Mouse (Mus musculus): ENCODE measurements around the gene Otulin. TPM values are rescaled to one million over a fixed set of nuclear protein-coding genes. Genes with fewer than 3 reads are reported as not detected.

Otulin gene
- polyA plus RNA-seq, 1 experiment from 2014 or later: 45.9 TPM

DNA sequence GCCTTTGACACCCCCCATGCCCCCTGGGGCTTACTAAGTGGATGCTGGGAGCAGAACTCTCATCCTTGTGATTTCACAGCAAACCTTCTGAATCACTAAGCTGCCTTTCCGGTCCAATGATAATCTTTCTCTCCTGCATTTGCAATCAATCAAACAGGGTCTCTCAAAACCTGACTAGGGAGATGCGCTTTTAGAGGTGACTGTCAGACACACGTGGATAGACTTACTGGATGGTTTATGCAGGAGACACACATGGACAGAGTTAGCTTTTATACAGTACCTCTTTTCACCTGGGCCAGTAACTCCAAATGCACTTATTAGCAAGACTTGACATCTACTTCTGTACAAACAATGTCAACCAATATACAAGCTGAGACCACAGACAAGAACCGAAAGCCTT is 33.0 kb downstream of the Otulin start:
- H3K4me3 ChIP-seq (ENCODE audit: low read depth, low read length): no peak overlapping the region
- no peaks in the 10 kb centered on the region for H3K4me1 ChIP-seq (replicated peaks; ENCODE audit: control insufficient read depth, insufficient read depth, low read length)
- H3K9ac ChIP-seq (ENCODE audit: low read depth, low read length): no peak overlapping the region
- H3K27ac ChIP-seq (ENCODE audit: low read depth, low read length): no peak overlapping the region
- no peaks in the 10 kb centered on the region for H3K9me3 ChIP-seq (ENCODE audit: control insufficient read depth, low read length)
- peaks cover 12% of the 10 kb centered on the region; the same call in 1 of the 2 replicates for H3K36me3 ChIP-seq (ENCODE audit: control insufficient read depth, insufficient read depth, low read length)
- H3K4me2 ChIP-seq: no peak overlapping the region
- WGBS: 83% methylated on average over 4 of the region's 4 CpGs
- DNase-seq (ENCODE audit: low spot score) (no peak), ATAC-seq (replicated peaks; ENCODE audit: low FRiP score) (no peak)
- H3K27me3 ChIP-seq (replicated peaks; ENCODE audit: control insufficient read depth, insufficient read depth, low read length): no peaks in the 10 kb centered on the region

DNA sequence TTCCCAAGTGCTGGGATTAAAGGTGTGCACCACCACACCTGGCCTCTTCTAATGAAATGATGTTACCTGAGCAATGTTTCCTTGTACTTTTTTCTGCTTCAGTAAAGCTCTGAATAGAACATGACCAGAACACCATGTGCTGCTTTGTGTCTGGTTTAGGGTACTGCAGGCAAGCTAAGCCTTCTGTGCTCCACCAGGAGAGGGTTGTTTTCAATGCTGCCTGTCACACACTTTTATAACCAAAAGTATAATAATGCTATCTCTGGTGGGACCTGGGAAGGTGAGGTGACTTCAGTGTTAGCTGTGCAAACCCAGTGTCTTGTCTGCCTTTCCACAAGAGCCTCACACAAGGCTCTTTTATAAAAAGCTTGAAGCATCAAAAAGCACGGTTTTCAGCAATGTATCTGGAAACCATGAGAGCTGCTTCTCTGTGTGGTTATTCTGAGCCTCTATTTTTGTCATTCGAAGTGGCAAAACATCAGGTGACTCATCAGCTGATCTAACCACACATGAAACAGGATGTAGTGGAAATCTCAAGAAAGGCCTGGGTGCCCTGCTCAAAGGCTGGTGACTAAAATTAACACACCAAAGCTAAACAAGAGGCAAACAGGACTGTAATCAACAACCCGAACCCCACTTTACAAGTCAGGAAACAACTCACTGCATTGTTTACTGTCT is 33.9 kb downstream of the Otulin start:
- Histone ChIP-seq H3K27me3 (replicated peaks; ENCODE audit: control insufficient read depth, insufficient read depth, low read length) (no peaks in the 10 kb centered on the region), H3K4me3 (ENCODE audit: low read depth, low read length) (no peak overlapping the region), H3K9ac (ENCODE audit: low read depth, low read length) (no peak overlapping the region), H3K36me3 (ENCODE audit: control insufficient read depth, insufficient read depth, low read length) (peaks cover 12% of the 10 kb centered on the region; the same call in 1 of the 2 replicates), H3K4me1 (replicated peaks; ENCODE audit: control insufficient read depth, insufficient read depth, low read length) (no peaks in the 10 kb centered on the region), H3K27ac (ENCODE audit: low read depth, low read length) (no peak overlapping the region), H3K4me2 (no peak overlapping the region), H3K9me3 (ENCODE audit: control insufficient read depth, low read length) (no peaks in the 10 kb centered on the region)
- DNase-seq (ENCODE audit: low spot score): no peak
- WGBS: 50% methylated on average over 3 of the region's 3 CpGs
- ATAC-seq (replicated peaks; ENCODE audit: low FRiP score): no peak

DNA sequence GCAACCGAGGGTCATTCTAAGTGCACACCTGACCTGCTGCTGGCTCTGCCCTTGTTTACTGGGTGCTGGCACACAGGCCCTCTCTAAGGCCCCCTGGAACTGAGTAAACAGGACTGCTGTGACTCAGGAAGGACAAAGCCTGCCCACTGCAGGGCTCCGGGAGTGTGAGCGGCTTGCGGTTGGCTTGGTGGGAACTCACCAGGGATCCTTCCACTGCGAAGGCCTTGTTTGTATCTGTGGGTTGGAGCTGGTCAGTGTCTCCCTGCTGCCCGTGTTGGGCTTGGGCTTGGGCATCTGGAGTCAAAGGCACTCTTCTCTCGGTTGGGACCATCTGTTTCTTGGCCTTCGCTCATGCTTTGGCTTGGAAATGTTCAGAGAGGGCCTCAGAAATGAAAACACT is 34.9 kb downstream of the Otulin start:
- no peak overlapping the region for H3K9ac ChIP-seq (ENCODE audit: low read depth, low read length)

DNA sequence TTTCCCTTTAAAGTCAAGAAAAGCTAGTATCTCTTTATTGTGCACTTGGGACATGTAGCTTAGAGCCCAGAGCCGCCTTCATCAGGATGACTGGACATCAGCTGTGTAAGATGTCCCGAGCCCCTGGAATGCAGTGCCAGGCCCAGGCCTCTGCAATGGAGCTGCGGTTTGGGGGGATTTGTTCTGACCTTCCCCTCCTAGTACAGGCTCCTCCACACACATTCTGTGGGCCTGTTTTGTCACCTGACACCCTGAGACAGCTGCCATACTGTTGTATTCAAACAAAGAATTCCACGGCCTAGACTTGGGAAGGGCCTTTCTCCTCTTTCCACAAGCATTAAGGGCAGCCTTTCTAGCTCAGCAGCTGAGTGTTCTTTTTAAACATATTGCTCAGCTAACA is 35.5 kb downstream of the Otulin start:
- Histone ChIP-seq H3K36me3 (ENCODE audit: control insufficient read depth, insufficient read depth, low read length) (peaks cover 17% of the 10 kb centered on the region; the same call in 1 of the 2 replicates), H3K27me3 (replicated peaks; ENCODE audit: control insufficient read depth, insufficient read depth, low read length) (no peaks in the 10 kb centered on the region), H3K9me3 (ENCODE audit: control insufficient read depth, low read length) (no peaks in the 10 kb centered on the region), H3K4me1 (replicated peaks; ENCODE audit: control insufficient read depth, insufficient read depth, low read length) (no peaks in the 10 kb centered on the region), H3K27ac (ENCODE audit: low read depth, low read length) (no peak overlapping the region), H3K4me2 (no peak overlapping the region), H3K9ac (ENCODE audit: low read depth, low read length) (no peak overlapping the region), H3K4me3 (ENCODE audit: low read depth, low read length) (no peak overlapping the region)
- ATAC-seq (replicated peaks; ENCODE audit: low FRiP score) (no peak), DNase-seq (ENCODE audit: low spot score) (no peak)
- 63% methylated on average over 4 of the region's 4 CpGs for WGBS

More for the DNA sequence above, 34.9 kb downstream of the Otulin start:
- H3K4me3 ChIP-seq (ENCODE audit: low read depth, low read length): no peak overlapping the region
- H3K27ac ChIP-seq (ENCODE audit: low read depth, low read length): no peak overlapping the region
- DNase-seq (ENCODE audit: low spot score) (no peak), ATAC-seq (replicated peaks; ENCODE audit: low FRiP score) (no peak)
- no peaks in the 10 kb centered on the region for H3K9me3 ChIP-seq (ENCODE audit: control insufficient read depth, low read length)
- H3K36me3 ChIP-seq (ENCODE audit: control insufficient read depth, insufficient read depth, low read length): peaks cover 17% of the 10 kb centered on the region; the same call in 1 of the 2 replicates
- WGBS: 65% methylated on average over 8 of the region's 8 CpGs
- H3K27me3 ChIP-seq (replicated peaks; ENCODE audit: control insufficient read depth, insufficient read depth, low read length): no peaks in the 10 kb centered on the region
- H3K4me2 ChIP-seq: no peak overlapping the region
- no peaks in the 10 kb centered on the region for H3K4me1 ChIP-seq (replicated peaks; ENCODE audit: control insufficient read depth, insufficient read depth, low read length)

DNA sequence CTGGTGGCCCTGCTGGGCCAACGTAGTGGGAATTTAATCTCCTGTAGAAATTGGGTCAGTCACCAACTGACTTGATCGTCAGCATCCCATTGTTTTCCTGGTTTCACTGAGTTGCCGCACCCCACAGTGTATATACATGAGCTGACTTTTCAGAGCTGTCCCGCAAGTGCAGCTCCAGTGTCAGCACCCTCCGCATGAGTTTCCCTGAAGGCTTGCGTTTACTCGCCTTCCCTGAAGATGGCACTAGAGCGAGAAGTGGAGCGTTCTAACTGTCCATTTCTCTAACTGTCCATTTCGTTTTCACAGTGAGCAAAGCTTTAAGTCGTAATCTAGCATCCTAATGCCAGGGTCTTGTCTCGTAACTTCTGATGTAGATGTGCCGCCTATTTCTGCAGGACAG is 36.8 kb downstream of the Otulin start:
- Histone ChIP-seq H3K9me3 (ENCODE audit: control insufficient read depth, low read length) (no peaks in the 10 kb centered on the region), H3K36me3 (ENCODE audit: control insufficient read depth, insufficient read depth, low read length) (peaks cover 17% of the 10 kb centered on the region; the same call in 1 of the 2 replicates), H3K4me2 (no peak overlapping the region), H3K4me1 (replicated peaks; ENCODE audit: control insufficient read depth, insufficient read depth, low read length) (no peaks in the 10 kb centered on the region), H3K4me3 (ENCODE audit: low read depth, low read length) (no peak overlapping the region), H3K27ac (ENCODE audit: low read depth, low read length) (no peak overlapping the region), H3K27me3 (replicated peaks; ENCODE audit: control insufficient read depth, insufficient read depth, low read length) (no peaks in the 10 kb centered on the region), H3K9ac (ENCODE audit: low read depth, low read length) (no peak overlapping the region)
- ATAC-seq (replicated peaks; ENCODE audit: low FRiP score) (no peak), DNase-seq (ENCODE audit: low spot score) (no peak)
- 84% methylated on average over 13 of the region's 13 CpGs for WGBS

DNA sequence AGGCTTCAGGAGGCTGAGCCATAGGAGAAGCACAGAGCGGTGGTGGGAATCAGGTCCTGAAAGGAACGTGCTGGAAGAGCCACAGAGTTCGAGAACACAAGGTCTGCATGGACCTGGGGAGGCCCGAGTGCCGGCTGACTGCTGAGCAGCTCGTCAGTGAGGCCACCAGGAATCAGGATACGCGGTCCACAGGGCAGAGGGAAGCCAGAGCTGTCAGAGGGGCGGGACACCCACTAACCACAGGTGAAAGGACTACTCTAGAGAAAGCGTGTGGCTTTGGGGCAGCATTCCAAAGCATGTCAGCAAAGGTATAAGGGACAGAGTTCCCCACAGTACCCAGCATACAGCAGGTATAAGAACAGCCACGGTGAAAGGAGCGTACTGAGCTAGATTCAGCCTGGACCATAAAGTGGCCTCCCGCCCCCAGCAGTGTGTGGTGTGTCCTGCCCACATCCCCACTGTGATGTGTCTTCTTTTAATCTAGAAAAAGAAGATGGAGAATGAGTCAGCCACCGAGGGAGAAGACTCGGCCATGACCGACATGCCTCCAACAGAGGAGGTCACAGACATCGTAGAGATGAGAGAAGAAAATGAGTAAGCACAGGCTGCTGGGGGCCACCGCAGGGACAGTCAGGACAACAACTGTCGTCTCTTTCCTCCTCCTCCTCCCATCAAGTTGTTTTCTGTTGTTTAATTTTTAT is 37.7 kb downstream of the Otulin start:
- Histone ChIP-seq H3K9ac (ENCODE audit: low read depth, low read length) (no peak overlapping the region), H3K27ac (ENCODE audit: low read depth, low read length) (no peak overlapping the region), H3K36me3 (ENCODE audit: control insufficient read depth, insufficient read depth, low read length) (peaks cover 17% of the 10 kb centered on the region; the same call in 1 of the 2 replicates), H3K4me2 (no peak overlapping the region), H3K27me3 (replicated peaks; ENCODE audit: control insufficient read depth, insufficient read depth, low read length) (no peaks in the 10 kb centered on the region), H3K9me3 (ENCODE audit: control insufficient read depth, low read length) (no peaks in the 10 kb centered on the region), H3K4me3 (ENCODE audit: low read depth, low read length) (no peak overlapping the region), H3K4me1 (replicated peaks; ENCODE audit: control insufficient read depth, insufficient read depth, low read length) (no peaks in the 10 kb centered on the region)
- DNase-seq (ENCODE audit: low spot score) (no peak), ATAC-seq (replicated peaks; ENCODE audit: low FRiP score) (no peak)
- WGBS: 88% methylated on average over 19 of the region's 19 CpGs

DNA sequence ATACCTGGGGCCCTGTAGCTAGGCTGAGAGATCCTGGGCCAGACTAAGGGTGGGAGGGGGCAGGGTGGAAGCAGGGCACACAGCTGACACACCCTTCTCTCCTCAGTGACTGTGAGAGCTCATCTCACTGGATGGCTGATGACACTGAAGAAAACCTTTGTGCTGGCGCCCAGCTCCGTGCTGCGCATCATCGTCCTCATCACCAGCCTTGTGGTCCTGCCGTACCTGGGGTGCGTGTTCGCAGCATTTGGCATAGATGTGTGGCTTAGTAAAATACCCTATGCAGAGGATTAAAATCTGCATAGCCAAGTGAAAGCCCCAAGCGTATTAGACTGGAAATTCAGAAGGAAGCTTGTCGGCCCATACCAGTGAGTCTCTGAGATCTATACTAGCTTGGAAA is 39.7 kb downstream of the Otulin start:
- Histone ChIP-seq H3K4me2 (no peak overlapping the region), H3K9ac (ENCODE audit: low read depth, low read length) (no peak overlapping the region), H3K27me3 (replicated peaks; ENCODE audit: control insufficient read depth, insufficient read depth, low read length) (no peaks in the 10 kb centered on the region), H3K9me3 (ENCODE audit: control insufficient read depth, low read length) (no peaks in the 10 kb centered on the region), H3K36me3 (ENCODE audit: control insufficient read depth, insufficient read depth, low read length) (peaks cover 17% of the 10 kb centered on the region; the same call in 1 of the 2 replicates), H3K4me3 (ENCODE audit: low read depth, low read length) (no peak overlapping the region), H3K27ac (ENCODE audit: low read depth, low read length) (no peak overlapping the region), H3K4me1 (replicated peaks; ENCODE audit: control insufficient read depth, insufficient read depth, low read length) (no peaks in the 10 kb centered on the region)
- no peak for DNase-seq (ENCODE audit: low spot score)
- WGBS: 95% methylated on average over 9 of the region's 9 CpGs
- ATAC-seq (replicated peaks; ENCODE audit: low FRiP score): no peak

DNA sequence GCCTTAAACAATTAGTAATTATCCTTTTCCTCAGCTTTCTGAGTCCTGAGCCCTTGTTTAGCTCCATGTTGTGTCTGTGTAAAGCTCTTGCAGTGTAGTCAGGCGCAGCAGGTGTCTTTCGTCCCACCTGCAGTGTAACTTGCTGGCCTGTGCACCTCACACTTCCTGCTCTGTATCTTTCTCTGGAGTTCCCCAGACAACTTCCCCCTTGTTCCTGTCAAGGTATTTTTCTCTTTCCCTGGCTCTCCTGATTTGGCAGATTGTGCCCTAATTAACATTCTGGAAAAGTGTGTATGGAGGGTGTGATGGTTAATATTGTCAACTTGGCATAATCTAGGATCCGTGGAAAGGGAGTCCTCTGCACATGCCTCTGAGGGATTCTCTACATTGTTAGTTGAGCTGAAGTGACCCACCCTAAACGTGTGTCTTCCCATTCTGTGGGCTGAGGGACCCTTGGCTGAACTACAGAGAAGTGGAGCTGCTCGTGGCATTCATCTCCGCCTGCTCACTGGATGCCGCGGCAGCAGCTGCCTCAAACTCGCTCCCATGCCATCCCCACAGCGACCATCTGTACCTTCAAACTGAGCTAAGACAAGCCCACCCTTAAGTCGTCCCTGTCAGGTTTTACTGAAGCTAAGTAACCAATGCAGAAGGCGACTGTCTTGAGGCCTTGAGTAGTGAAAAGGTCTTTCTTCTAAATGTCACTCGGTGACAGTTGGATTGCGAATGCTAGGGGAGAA is 42.2 kb downstream of the Otulin start:
- WGBS: 85% methylated on average over 14 of the region's 14 CpGs

More for the DNA sequence above, 42.2 kb downstream of the Otulin start:
- DNase-seq (ENCODE audit: low spot score): no peak
- no peak overlapping the region for H3K4me3 ChIP-seq (ENCODE audit: low read depth, low read length)
- no peak overlapping the region for H3K9ac ChIP-seq (ENCODE audit: low read depth, low read length)
- no peaks in the 10 kb centered on the region for H3K9me3 ChIP-seq (ENCODE audit: control insufficient read depth, low read length)
- H3K4me2 ChIP-seq: no peak overlapping the region
- ATAC-seq (replicated peaks; ENCODE audit: low FRiP score): no peak
- H3K4me1 ChIP-seq (replicated peaks; ENCODE audit: control insufficient read depth, insufficient read depth, low read length): no peaks in the 10 kb centered on the region
- no peaks in the 10 kb centered on the region for H3K27me3 ChIP-seq (replicated peaks; ENCODE audit: control insufficient read depth, insufficient read depth, low read length)
- H3K36me3 ChIP-seq (ENCODE audit: control insufficient read depth, insufficient read depth, low read length): peaks cover 5% of the 10 kb centered on the region; the same call in 1 of the 2 replicates
- no peak overlapping the region for H3K27ac ChIP-seq (ENCODE audit: low read depth, low read length)
